Mouse (Mus musculus) lung, postnatal 0 days (tissue): Measurements from ENCODE around the gene Gimap1.

Experiments
- CTCF ChIP-seq: IDR thresholded peaks from 2 replicates; pipeline ENCODE4 v1.5.1; 2016; ENCODE audit warnings: antibody characterized with exemption, mild to moderate bottlenecking
- EP300 ChIP-seq: IDR thresholded peaks from 2 replicates; pipeline ENCODE4 v1.6.1; 2016; ENCODE audit warnings: antibody characterized with exemption, mild to moderate bottlenecking, control low read depth

- TF ChIP-seq CTCF (no peak), EP300 (no peak)
Measured at GRCm38 (mm10) chr6:48704146-48704545, 34.7 kb upstream of the Gimap1 start.
